Mouse (Mus musculus): ENCODE results near the gene Nmt2. TPM values are rescaled to one million over a fixed set of nuclear protein-coding genes. Genes with fewer than 3 reads are reported as not detected.
A peak's percentile ranks its signal among the peaks of the same experiment; 100 is the strongest.

The Nmt2 gene
- polyA plus RNA-seq, 1 experiment, result 52.5 TPM

DNA sequence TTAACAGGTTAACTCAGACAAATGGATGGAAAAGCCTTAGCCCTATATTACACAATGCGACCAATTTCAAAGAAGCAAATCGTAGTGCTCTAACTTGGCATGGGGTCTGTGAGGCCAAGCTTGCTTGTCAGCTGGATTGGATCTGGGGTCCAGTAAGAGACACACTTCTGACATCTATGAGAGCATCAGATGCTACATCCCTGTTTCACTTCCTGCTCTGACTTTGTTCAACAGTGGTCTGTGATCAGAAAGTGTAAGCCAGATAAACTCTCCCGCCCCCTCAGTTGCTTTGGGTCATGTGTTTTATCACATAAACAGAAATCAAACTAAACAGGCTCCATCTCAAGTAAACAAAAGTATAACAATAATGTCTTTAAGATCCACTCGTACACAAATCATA, 64.4 kb downstream of the Nmt2 start:
- H3K4me1 ChIP-seq (ENCODE audit: control insufficient read depth, insufficient read depth, low read length), result no peaks in the 10 kb centered on the region
- no peak for TF ChIP-seq POLR2A (IDR thresholded peaks at IDR 0.05; ENCODE audit: extremely low read depth, insufficient read depth, low read length)
- TF ChIP-seq CTCF (IDR thresholded peaks at IDR 0.05; ENCODE audit: extremely low read depth, insufficient read depth, low read length), result no peak
- H3K4me3 ChIP-seq (ENCODE audit: insufficient read depth, low read length), result no peak overlapping the region
- H3K27ac ChIP-seq (ENCODE audit: insufficient read depth, low read length), result no peak overlapping the region

DNA sequence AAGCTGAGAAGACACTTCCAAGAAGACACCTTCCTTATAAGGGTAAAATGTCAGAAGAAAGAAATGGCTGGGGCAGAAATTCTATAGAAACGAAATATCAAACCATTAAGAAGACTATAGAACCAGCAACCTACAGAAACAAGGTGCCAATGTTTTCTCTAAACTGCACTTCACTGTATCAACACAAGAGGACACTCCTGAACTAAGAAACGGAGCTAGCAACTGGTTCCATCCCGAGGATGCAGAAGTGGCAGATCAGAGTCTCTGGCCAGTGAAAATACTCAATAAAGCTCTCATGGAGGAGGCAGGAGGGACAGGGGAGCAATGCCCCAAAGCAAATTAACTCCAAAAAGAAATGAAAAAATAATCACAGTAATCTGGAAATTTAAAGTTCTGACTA, 64.9 kb downstream of the Nmt2 start:
- no peak for TF ChIP-seq POLR2A (IDR thresholded peaks at IDR 0.05; ENCODE audit: extremely low read depth, insufficient read depth, low read length)
- peak; percentile 77 for TF ChIP-seq CTCF (IDR thresholded peaks at IDR 0.05; ENCODE audit: extremely low read depth, insufficient read depth, low read length)
- no peaks in the 10 kb centered on the region for H3K4me1 ChIP-seq (ENCODE audit: control insufficient read depth, insufficient read depth, low read length)

DNA sequence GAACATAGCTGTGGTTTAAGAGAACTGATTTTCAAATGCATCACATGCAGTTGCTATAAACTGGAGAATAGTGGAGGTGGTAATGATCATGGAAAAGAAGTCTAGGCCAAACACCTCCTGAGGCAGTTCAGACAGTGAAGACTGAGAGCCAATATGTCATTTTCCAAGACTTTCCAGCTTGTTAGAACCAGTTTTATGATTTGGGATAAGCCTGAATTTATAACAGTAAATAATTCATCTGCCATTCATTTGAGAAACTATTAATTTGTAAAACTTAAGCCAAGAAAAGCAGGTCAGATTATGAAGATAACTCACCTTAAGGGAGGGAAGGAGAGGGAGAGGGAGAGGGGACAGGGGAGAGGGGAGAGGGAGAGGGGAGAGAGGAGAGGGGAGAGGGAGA, 69.1 kb downstream of the Nmt2 start:
- TF ChIP-seq CTCF (IDR thresholded peaks at IDR 0.05; ENCODE audit: extremely low read depth, insufficient read depth, low read length) (no peak), POLR2A (IDR thresholded peaks at IDR 0.05; ENCODE audit: extremely low read depth, insufficient read depth, low read length) (no peak)
- no peaks in the 10 kb centered on the region for H3K4me1 ChIP-seq (ENCODE audit: control insufficient read depth, insufficient read depth, low read length)

More for the DNA sequence above, 64.9 kb downstream of the Nmt2 start:
- Histone ChIP-seq H3K4me3 (ENCODE audit: insufficient read depth, low read length) (no peak overlapping the region), H3K27ac (ENCODE audit: insufficient read depth, low read length) (no peak overlapping the region)

DNA sequence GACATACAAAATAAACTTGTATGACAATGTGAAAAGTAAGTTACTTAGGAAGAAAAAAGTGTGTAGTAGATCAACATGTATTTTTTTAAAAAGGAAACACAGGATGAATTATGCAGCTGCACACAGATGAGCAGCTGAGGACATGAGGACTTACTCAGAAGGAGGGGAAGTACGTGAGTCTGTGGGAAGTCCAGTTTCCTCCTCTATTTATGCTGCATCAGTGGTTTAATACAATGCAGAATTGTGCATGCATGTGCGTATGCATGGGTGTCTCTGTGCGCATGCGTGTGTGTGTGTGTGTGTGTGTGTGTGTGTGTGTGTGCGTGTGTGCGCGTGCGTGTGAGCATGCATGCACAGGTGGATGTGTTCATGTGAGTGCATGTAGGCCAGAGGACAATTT, 71.8 kb downstream of the Nmt2 start:
- Histone ChIP-seq H3K4me3 (ENCODE audit: insufficient read depth, low read length) (no peak overlapping the region), H3K4me1 (ENCODE audit: control insufficient read depth, insufficient read depth, low read length) (no peaks in the 10 kb centered on the region), H3K27ac (ENCODE audit: insufficient read depth, low read length) (no peak overlapping the region)
- TF ChIP-seq CTCF (IDR thresholded peaks at IDR 0.05; ENCODE audit: extremely low read depth, insufficient read depth, low read length) (no peak), POLR2A (IDR thresholded peaks at IDR 0.05; ENCODE audit: extremely low read depth, insufficient read depth, low read length) (no peak)

More for the DNA sequence above, 69.1 kb downstream of the Nmt2 start:
- Histone ChIP-seq H3K27ac (ENCODE audit: insufficient read depth, low read length) (no peak overlapping the region), H3K4me3 (ENCODE audit: insufficient read depth, low read length) (no peak overlapping the region)

DNA sequence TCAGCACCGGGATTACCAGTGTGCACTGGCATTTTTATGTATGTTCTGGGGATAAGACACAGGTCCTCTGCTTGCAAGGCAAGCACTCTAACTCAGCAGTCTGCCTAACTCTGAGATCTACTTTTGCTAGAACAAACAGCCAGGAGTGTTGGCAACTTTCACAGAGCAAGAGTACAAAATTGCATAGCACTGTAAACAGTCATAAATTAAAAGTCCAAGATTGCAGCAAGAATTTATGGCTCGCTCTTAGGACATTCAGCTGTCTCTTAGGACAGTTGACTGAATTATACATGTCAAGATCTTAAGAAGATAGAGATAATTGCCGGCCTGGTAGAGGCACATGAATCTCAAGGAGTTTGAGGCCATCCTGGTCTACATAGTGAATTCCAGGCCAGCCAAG, 72.3 kb downstream of the Nmt2 start:
- H3K4me1 ChIP-seq (ENCODE audit: control insufficient read depth, insufficient read depth, low read length), result no peaks in the 10 kb centered on the region
- no peak overlapping the region for H3K4me3 ChIP-seq (ENCODE audit: insufficient read depth, low read length)
- H3K27ac ChIP-seq (ENCODE audit: insufficient read depth, low read length), result no peak overlapping the region
- TF ChIP-seq CTCF (IDR thresholded peaks at IDR 0.05; ENCODE audit: extremely low read depth, insufficient read depth, low read length), result no peak
- TF ChIP-seq POLR2A (IDR thresholded peaks at IDR 0.05; ENCODE audit: extremely low read depth, insufficient read depth, low read length), result no peak

DNA sequence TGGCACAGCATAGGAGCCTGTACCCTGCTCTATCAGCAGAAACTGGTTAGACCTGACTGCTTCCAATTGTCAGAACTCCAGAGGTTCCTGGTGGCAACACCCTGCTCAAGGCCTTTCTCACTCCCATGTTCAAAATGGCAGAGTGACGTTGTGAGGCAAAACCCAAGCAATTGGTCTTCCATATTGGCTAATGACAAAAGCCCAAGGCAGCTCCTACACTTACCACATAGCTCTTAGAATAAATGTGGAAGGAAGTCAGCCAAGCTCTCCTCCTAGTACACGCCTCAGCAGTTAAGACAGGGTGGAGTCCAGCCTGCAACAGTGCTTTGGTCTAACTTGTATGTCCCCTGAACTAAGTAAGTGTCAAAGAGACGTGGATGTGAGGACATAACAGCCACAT, 73.9 kb downstream of the Nmt2 start:
- H3K4me1 ChIP-seq (ENCODE audit: control insufficient read depth, insufficient read depth, low read length), result no peaks in the 10 kb centered on the region
- no peak overlapping the region for H3K27ac ChIP-seq (ENCODE audit: insufficient read depth, low read length)
- no peak for TF ChIP-seq POLR2A (IDR thresholded peaks at IDR 0.05; ENCODE audit: extremely low read depth, insufficient read depth, low read length)
- no peak overlapping the region for H3K4me3 ChIP-seq (ENCODE audit: insufficient read depth, low read length)

DNA sequence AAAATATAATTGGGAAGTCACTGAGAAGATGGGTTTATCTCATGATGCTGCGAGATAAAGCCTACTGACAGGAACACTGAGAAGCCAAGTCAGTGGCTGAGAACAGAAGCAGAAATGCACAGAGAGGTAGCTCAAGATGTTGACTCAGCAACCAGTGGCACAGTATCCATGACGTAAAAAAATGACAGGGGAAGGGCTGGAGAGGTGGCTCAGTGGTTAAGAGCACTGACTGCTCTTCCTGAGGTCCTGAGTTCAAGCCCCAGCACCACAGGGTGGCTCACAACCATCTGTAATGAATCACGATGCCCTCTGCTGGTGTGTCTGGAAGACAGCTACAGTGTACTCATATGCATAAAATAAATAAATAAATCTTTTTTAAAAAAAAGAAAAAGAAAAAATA, 77.1 kb downstream of the Nmt2 start:
- H3K4me3 ChIP-seq (ENCODE audit: insufficient read depth, low read length), result no peak overlapping the region
- no peak for TF ChIP-seq CTCF (IDR thresholded peaks at IDR 0.05; ENCODE audit: extremely low read depth, insufficient read depth, low read length)
- TF ChIP-seq POLR2A (IDR thresholded peaks at IDR 0.05; ENCODE audit: extremely low read depth, insufficient read depth, low read length), result no peak
- H3K27ac ChIP-seq (ENCODE audit: insufficient read depth, low read length), result no peak overlapping the region
- no peaks in the 10 kb centered on the region for H3K4me1 ChIP-seq (ENCODE audit: control insufficient read depth, insufficient read depth, low read length)

DNA sequence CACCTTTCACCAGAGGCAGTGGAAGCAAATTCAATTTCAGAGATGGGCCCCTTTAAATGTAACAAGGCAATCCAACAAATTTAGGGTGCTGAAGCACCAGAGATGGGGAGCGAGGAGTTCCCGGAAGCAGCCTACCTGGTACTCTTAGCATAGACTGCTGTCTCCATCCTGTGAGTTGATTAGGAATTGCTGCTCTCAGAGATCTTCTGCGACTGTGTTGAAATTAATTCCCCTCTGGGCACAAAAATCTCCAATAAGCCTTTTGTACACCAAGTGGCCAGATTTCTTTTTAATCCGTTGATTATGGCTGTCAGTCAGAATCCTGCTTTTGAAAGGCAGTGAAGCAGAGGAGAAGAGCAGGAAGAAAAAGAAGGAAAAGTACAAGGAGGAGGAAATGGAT, 81.1 kb downstream of the Nmt2 start:
- Histone ChIP-seq H3K27ac (ENCODE audit: insufficient read depth, low read length) (no peak overlapping the region), H3K4me3 (ENCODE audit: insufficient read depth, low read length) (no peak overlapping the region), H3K4me1 (ENCODE audit: control insufficient read depth, insufficient read depth, low read length) (no peaks in the 10 kb centered on the region)
- TF ChIP-seq POLR2A (IDR thresholded peaks at IDR 0.05; ENCODE audit: extremely low read depth, insufficient read depth, low read length) (no peak), CTCF (IDR thresholded peaks at IDR 0.05; ENCODE audit: extremely low read depth, insufficient read depth, low read length) (no peak)

Other genes with a start within 250 kb of the Nmt2 start
- gene Fam171a1, start 170.0 kb upstream of the Nmt2 start, polyA plus RNA-seq (2012; rRNA removed), result 41.3 and 42.6 TPM in 2 replicates
- gene Rpp38, start 48.4 kb downstream of the Nmt2 start, polyA plus RNA-seq (2012; rRNA removed), result 11.0 and 11.7 TPM in 2 replicates
- 1.2 and 1.4 TPM in 2 replicates for gene Acbd7, start 52.0 kb downstream of the Nmt2 start, polyA plus RNA-seq (2012; rRNA removed)
- not detected in 2 replicates for gene Olah, start 113.0 kb downstream of the Nmt2 start, polyA plus RNA-seq (2012; rRNA removed)
- gene Meig1, start 138.4 kb downstream of the Nmt2 start, polyA plus RNA-seq (2012; rRNA removed), result 3.5 and 3.9 TPM in 2 replicates
- 11.6 and 13.2 TPM in 2 replicates for gene Dclre1c, start 139.9 kb downstream of the Nmt2 start, polyA plus RNA-seq (2012; rRNA removed)
- 2.4 and 2.5 TPM in 2 replicates for gene Suv39h2, start 190.8 kb downstream of the Nmt2 start, polyA plus RNA-seq (2012; rRNA removed)
- gene Gm45902, start 228.6 kb downstream of the Nmt2 start, polyA plus RNA-seq (2012; rRNA removed), result 2.4 and 2.5 TPM in 2 replicates
- gene Hspa14, start 228.6 kb downstream of the Nmt2 start, polyA plus RNA-seq (2012; rRNA removed), result 52.7 TPM in 2 replicates
- gene Cdnf, start 228.8 kb downstream of the Nmt2 start, polyA plus RNA-seq (2012; rRNA removed), result 1.5 and 1.7 TPM in 2 replicates

Data from cortical plate, adult 2 months (tissue).